Mouse (Mus musculus) midbrain, embryonic 13.5 days (tissue): ENCODE results near the gene Cd320. TPM values are rescaled to one million over a fixed set of nuclear protein-coding genes. Genes with fewer than 3 reads are reported as not detected.
"Not testable (repeated sequence)": the region's sequence is repeated elsewhere in the genome, so short reads cannot be mapped to it uniquely, and the experiment has no call there.

Experiments
- ATAC-seq: fragments of 200-750 bp; cut with Nextera tagmentation; 2 replicates; pipeline ENCODE4 v1.8.0; 2017; ENCODE audit warnings: mild to moderate bottlenecking, moderate TSS enrichment, moderate library complexity
- H3K27ac ChIP-seq: fragments of 300-500 bp; sonication (generic); 2 replicates; pipeline ENCODE4 v1.5.1; 2015; ENCODE audit warnings: inconsistent platforms, mild to moderate bottlenecking, moderate library complexity
- H3K27me3 ChIP-seq: fragments of 300-500 bp; sonication (generic); 2 replicates; pipeline ENCODE4 v1.6.1; 2015; ENCODE audit warnings: mild to moderate bottlenecking, inconsistent platforms
- H3K36me3 ChIP-seq: fragments of 300-500 bp; sonication (generic); 2 replicates; pipeline ENCODE4 v1.6.1; 2015; ENCODE audit warnings: mild to moderate bottlenecking, inconsistent platforms
- H3K4me1 ChIP-seq: fragments of 300-500 bp; sonication (generic); replicated peaks from 2 replicates; pipeline ENCODE4 v1.6.1; 2015; ENCODE audit warnings: inconsistent platforms
- H3K4me2 ChIP-seq: fragments of 300-500 bp; sonication (generic); replicated peaks from 2 replicates; pipeline ENCODE4 v1.6.1; 2015; ENCODE audit warnings: moderate library complexity, mild to moderate bottlenecking, inconsistent platforms
- H3K4me3 ChIP-seq: fragments of 300-500 bp; sonication (generic); replicated peaks from 2 replicates; pipeline ENCODE4 v1.5.1; 2015; ENCODE audit warnings: mild to moderate bottlenecking, inconsistent platforms
- H3K9ac ChIP-seq: fragments of 300-500 bp; sonication (generic); replicated peaks from 2 replicates; pipeline ENCODE4 v1.6.1; 2015; ENCODE audit warnings: mild to moderate bottlenecking, inconsistent platforms
- H3K9me3 ChIP-seq: fragments of 300-500 bp; sonication (generic); 2 replicates; pipeline ENCODE4 v1.6.1; 2016; ENCODE audit warnings: mild to moderate bottlenecking, inconsistent platforms
- WGBS: fragments of 180-500 bp; shearing (Covaris S2); methylation state at CpG from one replicate; pipeline ENCODE4 v1.1.7; 2015; 5-methylcytosine and 5-hydroxymethylcytosine counted together
- polyA plus RNA-seq: library from polyadenylated mRNA; unstranded; fragments of >200 nt; fragmentation: Nextera tagmentation; extraction: Ambion mirVana; gene quantifications from 2 replicates; pipeline ENCODE4 v1.2.1, GENCODE M21; 2015

The Cd320 gene
- polyA plus RNA-seq, 1 experiment from 2014 or later, result 66.9 TPM

GRCm38 (mm10) chr17:33812990-33813389 lies 29.9 kb upstream of the Cd320 start:
- Histone ChIP-seq H3K4me2 (no peak overlapping the region), H3K9ac (no peak overlapping the region), H3K4me1 (peaks cover 21% of the 10 kb centered on the region), H3K27ac (no peak overlapping the region), H3K4me3 (no peak overlapping the region), H3K27me3 (peaks cover 16% of the 10 kb centered on the region), H3K36me3 (no peaks in the 10 kb centered on the region), H3K9me3 (no peaks in the 10 kb centered on the region)
- ATAC-seq, result no peak
- WGBS, result 77% methylated on average over 4 of the region's 4 CpGs

GRCm38 (mm10) chr17:33815399-33815798 lies 27.5 kb upstream of the Cd320 start:
- WGBS, result 93% methylated on average over 6 of the region's 6 CpGs
- H3K4me2 ChIP-seq, result no peak overlapping the region
- H3K27ac ChIP-seq, result no peak overlapping the region
- H3K36me3 ChIP-seq, result peaks cover 19% of the 10 kb centered on the region
- no peak overlapping the region for H3K4me3 ChIP-seq
- ATAC-seq, result no peak
- H3K9me3 ChIP-seq, result no peaks in the 10 kb centered on the region
- peaks cover 16% of the 10 kb centered on the region for H3K27me3 ChIP-seq
- no peak overlapping the region for H3K9ac ChIP-seq
- peaks cover 27% of the 10 kb centered on the region for H3K4me1 ChIP-seq

- H3K4me2 ChIP-seq, result peak overlapping the region; percentile 78
- no peaks in the 10 kb centered on the region for H3K9me3 ChIP-seq
- 80% methylated on average over 5 of the region's 5 CpGs for WGBS
- H3K36me3 ChIP-seq, result peaks cover 32% of the 10 kb centered on the region
- H3K4me1 ChIP-seq, result peaks cover 19% of the 10 kb centered on the region
- no peak overlapping the region; the same call in 1 of the 2 replicates for H3K27ac ChIP-seq
- no peak overlapping the region for H3K9ac ChIP-seq
- peaks cover 6% of the 10 kb centered on the region; the same call in 1 of the 2 replicates for H3K27me3 ChIP-seq
- no peak for ATAC-seq
- H3K4me3 ChIP-seq, result peak overlapping the region; percentile 56
These were observed 26.3 kb upstream of the Cd320 start for GRCm38 (mm10) chr17:33816612-33817011.

GRCm38 (mm10) chr17:33817184-33817968 lies 25.5 kb upstream of the Cd320 start:
- peak overlapping the region; percentile 89 for H3K27ac ChIP-seq
- peaks cover 27% of the 10 kb centered on the region for H3K4me1 ChIP-seq
- H3K9me3 ChIP-seq, result no peaks in the 10 kb centered on the region
- peak overlapping the region; percentile 78 for H3K4me2 ChIP-seq
- peak overlapping the region; percentile 56 for H3K4me3 ChIP-seq
- 1% methylated on average over 86 of the region's 89 CpGs for WGBS
- peaks cover 5% of the 10 kb centered on the region; the same call in 1 of the 2 replicates for H3K27me3 ChIP-seq
- peak; percentile 97 for ATAC-seq
- peak overlapping the region; percentile 83 for H3K9ac ChIP-seq
- peaks cover 39% of the 10 kb centered on the region for H3K36me3 ChIP-seq

GRCm38 (mm10) chr17:33817969-33818643 lies 24.8 kb upstream of the Cd320 start:
- no peaks in the 10 kb centered on the region for H3K27me3 ChIP-seq
- peak overlapping the region; percentile 89 for H3K27ac ChIP-seq
- peaks cover 34% of the 10 kb centered on the region for H3K4me1 ChIP-seq
- peak; percentile 70 for ATAC-seq
- H3K9ac ChIP-seq, result peak overlapping the region; percentile 83
- 15% methylated on average over 33 of the region's 33 CpGs for WGBS
- peak overlapping the region; percentile 56 for H3K4me3 ChIP-seq
- H3K9me3 ChIP-seq, result no peaks in the 10 kb centered on the region
- peaks cover 44% of the 10 kb centered on the region for H3K36me3 ChIP-seq
- peak overlapping the region; percentile 78 for H3K4me2 ChIP-seq

- Histone ChIP-seq H3K27me3 (no peaks in the 10 kb centered on the region), H3K36me3 (peaks cover 44% of the 10 kb centered on the region), H3K9me3 (no peaks in the 10 kb centered on the region), H3K27ac (no peak overlapping the region), H3K9ac (no peak overlapping the region), H3K4me3 (peak overlapping the region; percentile 82), H3K4me1 (peaks cover 43% of the 10 kb centered on the region), H3K4me2 (peak overlapping the region; percentile 76)
- no peak for ATAC-seq
- 86% methylated on average over 1 of the region's 1 CpGs for WGBS
These were observed 20.4 kb upstream of the Cd320 start for GRCm38 (mm10) chr17:33822436-33822959.

GRCm38 (mm10) chr17:33823171-33823570 lies 19.7 kb upstream of the Cd320 start:
- peaks cover 47% of the 10 kb centered on the region for H3K36me3 ChIP-seq
- peaks cover 38% of the 10 kb centered on the region for H3K4me1 ChIP-seq
- H3K9ac ChIP-seq, result peak overlapping the region; percentile 82

GRCm38 (mm10) chr17:33824084-33824996 lies 18.6 kb upstream of the Cd320 start, which contains the start of the genes Rps28 and Ndufa7:
TSS of gene Rps28 (minus strand) at chr17:33824562.
TSS of gene Ndufa7 (plus strand) at chr17:33824572.
- Histone ChIP-seq H3K27ac (peak within 1 kb of the TSS; percentile 87), H3K4me3 (peak within 1 kb of the TSS; percentile 82), H3K9me3 (no peaks in the 10 kb centered on the region), H3K27me3 (no peaks in the 10 kb centered on the region), H3K36me3 (peaks cover 44% of the 10 kb centered on the region), H3K4me2 (peak within 1 kb of the TSS; percentile 87), H3K9ac (peak within 1 kb of the TSS; percentile 85), H3K4me1 (peaks cover 32% of the 10 kb centered on the region)
- under 1% methylated on average over 51 of the region's 51 CpGs for WGBS
- peak; percentile 94 for ATAC-seq

More at GRCm38 (mm10) chr17:33823171-33823570, 19.7 kb upstream of the Cd320 start:
- not testable (repeated sequence) for H3K9me3 ChIP-seq, ATAC-seq, H3K27ac ChIP-seq, H3K27me3 ChIP-seq
- WGBS, result 91% methylated on average over 8 of the region's 8 CpGs
- H3K4me2 ChIP-seq, result peak overlapping the region; percentile 76
- peak overlapping the region; percentile 82 for H3K4me3 ChIP-seq

- peak overlapping the region; percentile 82 for H3K4me3 ChIP-seq
- H3K36me3 ChIP-seq, result peaks cover 44% of the 10 kb centered on the region
- H3K4me2 ChIP-seq, result peak overlapping the region; percentile 87
- ATAC-seq, H3K9me3 ChIP-seq, H3K27me3 ChIP-seq: not testable (repeated sequence)
- H3K4me1 ChIP-seq, result peaks cover 32% of the 10 kb centered on the region
- H3K9ac ChIP-seq, result peak overlapping the region; percentile 85
- WGBS, result 11% methylated on average over 6 of the region's 6 CpGs
- H3K27ac ChIP-seq, result peak overlapping the region; percentile 87; the same call in 1 of the 2 replicates
These were observed 17.9 kb upstream of the Cd320 start for GRCm38 (mm10) chr17:33824997-33825330.

- peak overlapping the region; percentile 82 for H3K4me3 ChIP-seq
- H3K27ac ChIP-seq, result no peak overlapping the region
- no peaks in the 10 kb centered on the region for H3K9me3 ChIP-seq
- peak overlapping the region; percentile 87 for H3K4me2 ChIP-seq
- no peaks in the 10 kb centered on the region for H3K27me3 ChIP-seq
- H3K4me1 ChIP-seq, result peaks cover 32% of the 10 kb centered on the region
- ATAC-seq, result no peak
- H3K9ac ChIP-seq, result peak overlapping the region; percentile 85
- peaks cover 44% of the 10 kb centered on the region for H3K36me3 ChIP-seq
- WGBS, result 89% methylated on average over 8 of the region's 8 CpGs
These were observed 17.4 kb upstream of the Cd320 start for GRCm38 (mm10) chr17:33825462-33825861.

GRCm38 (mm10) chr17:33826850-33827249 lies 16.0 kb upstream of the Cd320 start:
- Histone ChIP-seq H3K4me1 (peaks cover 29% of the 10 kb centered on the region), H3K27ac (no peak overlapping the region), H3K9ac (no peak overlapping the region), H3K9me3 (no peaks in the 10 kb centered on the region), H3K4me3 (no peak overlapping the region), H3K27me3 (no peaks in the 10 kb centered on the region), H3K36me3 (peaks cover 43% of the 10 kb centered on the region), H3K4me2 (no peak overlapping the region)
- WGBS, result under 1% methylated on average over 3 of the region's 3 CpGs
- ATAC-seq, result no peak
